Mouse (Mus musculus): ENCODE data around the gene Timm8b. TPM values are rescaled to one million over a fixed set of nuclear protein-coding genes. Genes with fewer than 3 reads are reported as not detected.
"Not testable (repeated sequence)": the region's sequence is repeated elsewhere in the genome, so short reads cannot be mapped to it uniquely, and the experiment has no call there.

Gene Timm8b
- total RNA-seq, 2 experiments from 2014 or later, result 215 to 230 TPM

- intact Hi-C loops (cut with DNase I), result no loop called here
- no peak for DNase-seq (ENCODE audit: extremely low spot score in 1 of 2, low spot score in 2 of 2)
These were observed 8.8 kb upstream of the Timm8b start for GRCm38 (mm10) chr9:50594794-50595417.

GRCm38 (mm10) chr9:50596973-50597372 lies 6.7 kb upstream of the Timm8b start:
- DNase-seq (ENCODE audit: extremely low spot score in 1 of 2, low spot score in 2 of 2), result no peak
- intact Hi-C loops (cut with DNase I), result no loop called here

GRCm38 (mm10) chr9:50601536-50601935 lies 2.2 kb upstream of the Timm8b start:
- DNase-seq (ENCODE audit: extremely low spot score in 1 of 2, low spot score in 2 of 2), result no peak

GRCm38 (mm10) chr9:50602055-50602845 lies 1.5 kb upstream of the Timm8b start:
- intact Hi-C loops (cut with DNase I), result no loop called here
- no peak for DNase-seq (ENCODE audit: extremely low spot score in 1 of 2, low spot score in 2 of 2)

More at GRCm38 (mm10) chr9:50601536-50601935, 2.2 kb upstream of the Timm8b start:
- intact Hi-C loops (cut with DNase I), result no loop called here

- intact Hi-C loops (cut with DNase I), result no loop called here
- DNase-seq (ENCODE audit: extremely low spot score in 1 of 2, low spot score in 2 of 2), result no peak
These were observed 251 bp downstream of the Timm8b start for GRCm38 (mm10) chr9:50603998-50604324.

- intact Hi-C loops (cut with DNase I), result no loop called here
- DNase-seq (ENCODE audit: extremely low spot score in 1 of 2, low spot score in 2 of 2), result no peak
These were observed 628 bp downstream of the Timm8b start for GRCm38 (mm10) chr9:50604338-50604737.

GRCm38 (mm10) chr9:50612115-50612514 lies 8.4 kb downstream of the Timm8b start:
- intact Hi-C loops (cut with DNase I), result loop anchor here (5.0 kb wide), 1 partner anchor 35 kb away; no protein-coding TSS in a partner anchor
- DNase-seq (ENCODE audit: extremely low spot score in 1 of 2, low spot score in 2 of 2), result no peak

- intact Hi-C loops (cut with DNase I), result no loop called here
These were observed 12.5 kb downstream of the Timm8b start for GRCm38 (mm10) chr9:50616161-50616560.

GRCm38 (mm10) chr9:50616766-50617603 lies 13.3 kb downstream of the Timm8b start, which contains the start of the genes Pih1d2 and Nkapd1:
Pih1d2 (plus strand) TSS chr9:50617321.
Nkapd1 (minus strand) TSS chr9:50617464.
- intact Hi-C loops (cut with DNase I), result no loop called here
- peak; percentile 88 to 91 for DNase-seq (ENCODE audit: extremely low spot score in 1 of 2, low spot score in 2 of 2)

More at GRCm38 (mm10) chr9:50616161-50616560, 12.5 kb downstream of the Timm8b start:
- DNase-seq (ENCODE audit: extremely low spot score in 1 of 2, low spot score in 2 of 2), result no peak

- DNase-seq (ENCODE audit: extremely low spot score in 1 of 2, low spot score in 2 of 2), result no peak
- intact Hi-C loops (cut with DNase I), result no loop called here
These were observed 14.2 kb downstream of the Timm8b start for GRCm38 (mm10) chr9:50617794-50618330.

GRCm38 (mm10) chr9:50630903-50631302 lies 27.2 kb downstream of the Timm8b start:
- intact Hi-C loops (cut with DNase I); DNase-seq (ENCODE audit: extremely low spot score in 1 of 2, low spot score in 2 of 2): not testable (repeated sequence)

- intact Hi-C loops (cut with DNase I), result no loop called here
These were observed 28.4 kb downstream of the Timm8b start for GRCm38 (mm10) chr9:50632016-50632688.

GRCm38 (mm10) chr9:50633059-50633458 lies 29.3 kb downstream of the Timm8b start:
- intact Hi-C loops (cut with DNase I), result no loop called here
- DNase-seq (ENCODE audit: extremely low spot score in 1 of 2, low spot score in 2 of 2), result no peak

More at GRCm38 (mm10) chr9:50632016-50632688, 28.4 kb downstream of the Timm8b start:
- DNase-seq (ENCODE audit: extremely low spot score in 1 of 2, low spot score in 2 of 2), result no peak

GRCm38 (mm10) chr9:50634270-50634669 lies 30.6 kb downstream of the Timm8b start:
- intact Hi-C loops (cut with DNase I), result no loop called here

GRCm38 (mm10) chr9:50646826-50647370 lies 43.2 kb downstream of the Timm8b start:
- DNase-seq (ENCODE audit: extremely low spot score in 1 of 2, low spot score in 2 of 2), result no peak
- intact Hi-C loops (cut with DNase I), result loop anchor here (5.0 kb wide), 1 partner anchor 35 kb away; no protein-coding TSS in a partner anchor

More at GRCm38 (mm10) chr9:50634270-50634669, 30.6 kb downstream of the Timm8b start:
- no peak for DNase-seq (ENCODE audit: extremely low spot score in 1 of 2, low spot score in 2 of 2)

- intact Hi-C loops (cut with DNase I), result no loop called here
- no peak for DNase-seq (ENCODE audit: extremely low spot score in 1 of 2, low spot score in 2 of 2)
These were observed 46.8 kb downstream of the Timm8b start for GRCm38 (mm10) chr9:50650503-50650902.

All from left cerebral cortex, postnatal 10 days (tissue).